Mouse (Mus musculus): ENCODE measurements around the gene Cacnb4. TPM values are rescaled to one million over a fixed set of nuclear protein-coding genes. Genes with fewer than 3 reads are reported as not detected.

Cacnb4 gene
- total RNA-seq, 1 experiment from 2014 or later: 0.27 TPM

DNA sequence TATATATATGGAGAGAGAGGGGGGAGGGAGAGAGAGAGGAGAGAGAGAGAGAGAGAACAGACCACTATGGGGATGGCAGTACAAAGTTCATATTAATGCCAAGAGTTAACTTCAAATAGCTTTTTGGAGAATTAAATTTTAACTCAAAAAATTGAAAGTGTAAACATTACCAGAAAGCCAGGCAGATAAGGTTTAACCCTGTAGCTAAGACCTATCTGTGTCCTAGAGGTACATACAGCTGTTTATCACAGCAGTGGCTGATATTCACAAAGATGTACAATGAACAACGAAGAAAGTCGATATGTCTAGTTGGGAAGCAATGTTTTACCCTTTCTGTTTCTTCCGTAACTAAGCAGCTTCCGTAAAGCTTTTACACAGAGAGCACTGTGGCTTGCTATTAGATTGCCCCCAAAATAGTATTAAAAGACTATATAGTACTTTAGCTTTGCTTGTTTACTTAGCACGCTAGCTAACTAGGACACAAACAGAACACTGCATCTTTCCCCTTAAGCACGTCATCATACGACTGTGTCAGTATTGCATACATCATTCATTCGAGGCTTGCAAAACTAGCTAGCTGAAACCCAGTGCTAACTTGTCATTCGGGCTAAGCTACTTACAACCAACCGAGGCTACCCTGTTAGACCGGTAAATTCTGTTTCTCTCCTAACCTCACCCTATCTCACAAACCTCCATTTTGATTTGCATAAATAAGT is 72.5 kb downstream of the Cacnb4 start:
- DNase-seq: no peak

DNA sequence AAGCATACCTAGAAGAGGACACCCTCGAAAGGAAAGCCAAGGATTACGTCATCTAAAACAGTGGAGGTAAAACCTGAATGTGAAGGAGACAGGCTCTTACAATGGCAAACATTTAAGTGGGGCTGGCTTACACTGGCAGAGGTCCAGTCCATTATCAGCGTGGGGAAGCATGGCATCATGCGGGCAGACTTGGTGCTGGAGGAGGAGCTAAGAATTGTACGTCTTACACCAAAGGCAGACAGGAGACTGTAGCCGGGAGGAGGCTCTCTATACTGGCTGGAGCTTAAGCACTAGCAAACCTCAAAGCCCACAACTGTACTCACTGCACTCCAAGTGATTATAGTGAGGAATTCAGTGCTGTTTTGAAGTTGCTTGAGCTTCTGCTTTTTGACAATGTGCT is 73.2 kb downstream of the Cacnb4 start:
- DNase-seq: no peak

DNA sequence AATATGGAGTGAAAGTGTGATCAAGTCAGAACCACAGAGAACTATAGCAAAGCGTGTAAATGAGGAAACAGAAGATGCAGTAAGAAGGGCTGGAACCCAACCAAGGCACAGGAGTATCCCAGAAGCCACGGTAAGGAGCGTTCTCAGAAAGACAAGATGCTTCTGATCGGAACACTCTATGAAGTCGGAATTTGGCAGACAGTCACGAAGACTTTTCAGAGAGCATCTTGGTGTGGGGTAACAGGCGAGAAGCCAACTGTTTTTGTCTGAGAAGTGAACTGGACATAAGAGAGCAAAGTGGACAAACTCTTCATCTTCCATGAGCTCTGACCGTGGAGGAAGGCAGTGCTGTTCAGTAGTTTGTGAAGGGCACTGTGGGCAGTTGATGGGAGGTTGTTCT is 73.7 kb downstream of the Cacnb4 start:
- no peak for DNase-seq

DNA sequence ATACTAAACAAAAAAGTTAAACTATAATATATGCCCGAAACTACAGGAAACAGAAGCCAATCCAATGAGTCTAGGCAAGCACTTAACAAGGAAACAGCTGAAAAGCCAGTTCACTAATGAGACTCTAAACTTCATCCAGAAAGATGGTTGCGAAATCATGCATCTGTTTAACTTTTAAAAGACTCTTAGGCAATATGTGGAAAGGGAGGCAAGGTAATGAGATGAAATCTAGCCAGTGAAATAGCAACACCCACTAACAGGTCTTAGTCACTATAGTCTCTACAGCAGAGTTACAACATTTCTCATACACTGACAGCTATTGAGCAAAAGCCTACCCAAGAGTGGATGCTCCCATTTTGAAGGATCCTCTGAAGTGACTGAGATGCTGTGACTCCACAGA is 74.4 kb downstream of the Cacnb4 start:
- DNase-seq: no peak

DNA sequence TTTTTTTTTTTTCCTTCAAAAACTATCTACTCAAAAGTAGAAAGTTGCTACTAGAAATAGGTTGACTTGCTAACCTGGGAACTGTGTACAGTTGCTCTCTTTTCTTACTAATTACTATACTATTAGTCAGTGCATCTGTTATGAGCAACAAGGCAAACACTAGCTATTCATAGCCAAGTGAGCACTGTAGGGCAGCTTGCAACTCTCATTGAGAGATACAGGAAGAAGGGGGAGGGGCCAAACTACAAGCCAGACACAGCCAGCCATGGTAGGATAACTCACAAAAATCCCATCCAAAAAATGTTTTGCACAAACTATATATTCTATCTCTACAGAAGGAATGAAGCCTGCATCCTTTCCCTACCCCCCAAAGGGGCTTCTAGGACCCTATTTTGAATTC is 79.1 kb downstream of the Cacnb4 start:
- no peak for DNase-seq

DNA sequence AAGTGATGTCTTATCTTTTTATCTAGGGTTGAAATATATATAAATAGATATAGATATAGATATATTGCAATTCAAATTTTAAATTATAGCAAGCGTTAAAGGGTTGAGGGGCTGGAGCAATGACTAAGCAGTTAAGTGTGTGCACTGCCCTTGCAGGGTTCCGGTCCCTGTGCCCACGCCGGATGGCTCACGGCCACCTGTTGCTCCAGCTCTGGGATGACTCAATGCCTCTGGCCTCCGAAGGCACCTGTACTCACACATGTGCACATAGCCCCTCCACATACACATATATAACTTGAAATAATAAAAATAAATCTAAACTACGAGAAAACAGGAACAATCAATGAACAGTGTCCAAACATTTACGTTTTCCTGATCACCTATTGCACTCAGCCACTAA is 82.8 kb downstream of the Cacnb4 start:
- peak; percentile 10 for DNase-seq

DNA sequence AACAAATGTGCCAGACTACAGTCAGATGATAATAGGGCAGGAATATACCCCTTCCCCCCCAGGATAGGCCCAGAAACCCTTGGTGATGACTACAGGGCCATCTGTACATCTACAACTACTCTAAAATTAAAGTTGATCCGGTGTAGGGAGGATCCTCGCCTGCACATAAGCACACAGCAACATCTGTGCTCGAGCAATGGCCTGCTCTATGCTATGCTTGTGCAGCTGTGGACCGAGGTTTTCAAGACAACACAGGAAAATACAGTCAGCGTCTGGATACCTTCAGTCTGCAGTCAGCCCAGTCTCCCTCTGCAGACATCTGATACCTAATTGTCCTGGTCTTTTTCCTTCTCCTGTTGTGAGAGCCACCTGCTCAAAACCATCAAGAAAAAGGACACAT is 83.4 kb downstream of the Cacnb4 start:
- no peak for DNase-seq

DNA sequence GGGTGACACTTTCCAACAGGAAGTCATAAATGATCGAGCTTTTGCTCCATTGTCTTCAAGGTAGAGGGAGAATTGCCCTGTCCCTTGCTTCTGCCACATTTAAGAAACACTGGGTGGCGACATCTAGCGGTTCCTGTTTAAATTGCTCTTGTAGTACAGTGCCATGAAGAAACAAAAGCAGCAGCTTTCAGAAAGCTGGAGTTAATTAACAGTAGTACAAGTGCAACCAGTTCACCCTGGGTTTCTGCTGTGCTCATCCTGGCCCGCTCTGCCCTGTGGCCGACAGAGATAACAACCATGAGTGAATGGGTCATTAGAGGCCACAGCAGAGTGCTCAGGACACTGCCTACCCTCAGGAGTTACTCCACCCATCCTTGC is 85.7 kb downstream of the Cacnb4 start:
- DNase-seq: peak; percentile 56

DNA sequence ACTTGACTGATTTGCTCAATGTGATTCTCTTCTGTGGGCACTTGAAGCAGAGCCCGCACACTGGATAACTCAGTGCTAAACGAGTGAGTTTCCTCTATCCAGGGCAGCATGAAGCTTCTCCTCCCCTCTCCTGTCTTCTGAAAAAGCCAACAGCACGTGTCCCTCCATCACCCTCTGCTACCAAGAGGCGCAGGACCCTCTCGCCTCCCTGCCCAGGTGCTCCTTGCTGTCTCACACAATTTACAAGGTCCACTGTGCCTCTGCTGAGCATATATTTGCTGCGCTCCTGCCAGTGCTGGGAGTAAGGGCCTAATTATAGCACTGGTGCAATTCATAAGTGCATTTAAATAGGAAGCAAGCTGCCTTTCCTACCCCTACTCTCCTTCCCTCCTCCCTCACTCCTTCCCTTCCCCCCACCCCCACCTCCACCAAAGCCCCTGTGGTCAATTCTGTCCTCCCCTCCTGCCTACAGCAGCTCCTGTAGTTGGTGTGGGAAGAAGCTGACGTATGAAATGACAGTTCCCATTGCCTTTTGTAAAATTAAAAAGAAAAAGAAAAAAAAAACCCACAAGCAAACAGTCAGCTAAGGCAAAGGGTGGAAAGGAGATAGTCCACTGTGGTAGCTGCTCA is 86.2 kb downstream of the Cacnb4 start:
- DNase-seq: no peak

DNA sequence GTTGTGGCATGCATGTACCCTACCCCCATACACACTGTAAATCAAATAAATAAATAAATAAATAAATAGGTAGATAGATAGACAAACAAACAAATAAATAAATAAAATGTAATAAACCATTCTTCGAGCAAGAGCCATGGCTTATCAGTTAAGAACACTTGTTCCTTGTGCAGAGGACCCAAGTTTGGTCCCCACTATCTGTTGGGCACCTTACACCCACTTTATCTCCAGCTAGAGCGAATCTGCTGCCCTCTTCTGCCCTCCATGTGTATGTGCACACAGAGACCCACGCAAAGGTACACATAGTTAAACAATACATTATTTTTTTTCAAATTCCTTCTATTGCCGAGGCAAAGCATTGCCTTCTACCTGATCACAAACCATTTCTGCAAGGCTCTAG is 87.1 kb downstream of the Cacnb4 start:
- DNase-seq: no peak

DNA sequence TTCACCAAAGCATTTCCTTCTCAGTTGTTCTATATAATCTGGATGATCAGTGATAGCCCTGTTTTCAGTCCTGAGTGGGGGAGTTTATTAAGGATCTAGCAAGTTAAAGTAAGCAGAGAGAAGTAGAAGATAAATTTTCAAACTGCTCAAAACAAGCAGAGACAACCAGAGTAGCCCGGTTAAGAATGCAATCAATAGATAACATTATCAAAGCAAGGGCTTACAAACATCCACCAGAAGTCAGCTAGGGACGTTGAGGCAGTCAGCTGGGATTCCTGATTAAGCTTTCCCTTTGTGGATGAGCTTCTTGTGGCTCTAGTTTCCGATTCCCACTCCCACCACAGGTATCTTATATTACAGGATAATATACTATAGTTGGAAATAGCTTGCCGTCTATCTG is 91.2 kb downstream of the Cacnb4 start:
- DNase-seq: no peak

DNA sequence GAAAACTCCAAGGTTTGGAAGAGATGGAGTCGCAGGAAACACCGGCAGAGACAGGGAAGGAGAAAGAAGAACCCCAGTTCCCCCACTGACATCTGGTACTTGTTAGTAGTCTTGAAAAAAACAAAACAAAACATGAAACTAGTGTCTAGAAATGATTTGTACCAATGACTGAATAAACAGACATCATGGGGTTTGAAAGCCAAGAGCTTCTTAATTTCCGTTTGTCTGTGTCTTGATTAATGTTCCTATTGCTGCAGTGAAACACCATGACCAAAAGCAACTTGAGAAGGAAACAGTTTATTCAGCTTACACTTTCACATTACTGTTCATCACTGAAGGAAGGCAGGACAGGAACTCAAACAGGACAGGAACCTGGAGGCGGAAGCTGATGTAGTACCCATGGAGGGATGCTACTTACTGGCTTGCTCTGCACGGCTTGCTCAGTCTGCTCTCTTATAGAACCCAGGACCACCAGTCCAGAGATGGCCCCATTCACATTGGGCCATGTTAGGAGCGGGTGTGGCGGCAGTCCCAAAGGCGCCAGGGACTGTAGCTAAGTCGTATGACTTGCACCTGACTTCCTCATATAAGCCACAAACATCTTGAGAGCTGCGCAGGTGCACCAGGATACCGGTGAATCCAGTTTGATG is 95.4 kb downstream of the Cacnb4 start:
- DNase-seq: no peak

DNA sequence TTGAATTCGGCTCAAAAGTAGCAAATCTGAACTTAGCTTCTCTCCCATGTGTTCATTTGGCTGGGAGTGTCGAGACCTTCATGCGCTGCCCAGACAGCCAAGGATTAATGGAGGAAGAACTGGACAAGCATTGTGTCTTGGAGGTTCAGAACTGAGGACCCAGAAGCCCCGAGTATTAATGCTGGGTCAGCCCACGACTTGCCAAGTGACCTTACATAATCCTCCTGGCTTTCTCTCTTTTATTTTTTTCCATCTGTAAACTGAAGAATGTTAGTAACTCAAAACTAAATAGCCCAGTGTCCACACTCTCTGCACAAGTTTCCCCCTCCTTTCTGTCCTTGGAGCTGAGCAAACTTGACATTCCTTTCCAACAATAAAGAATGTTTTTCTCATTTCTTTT is 95.9 kb downstream of the Cacnb4 start:
- DNase-seq: no peak

DNA sequence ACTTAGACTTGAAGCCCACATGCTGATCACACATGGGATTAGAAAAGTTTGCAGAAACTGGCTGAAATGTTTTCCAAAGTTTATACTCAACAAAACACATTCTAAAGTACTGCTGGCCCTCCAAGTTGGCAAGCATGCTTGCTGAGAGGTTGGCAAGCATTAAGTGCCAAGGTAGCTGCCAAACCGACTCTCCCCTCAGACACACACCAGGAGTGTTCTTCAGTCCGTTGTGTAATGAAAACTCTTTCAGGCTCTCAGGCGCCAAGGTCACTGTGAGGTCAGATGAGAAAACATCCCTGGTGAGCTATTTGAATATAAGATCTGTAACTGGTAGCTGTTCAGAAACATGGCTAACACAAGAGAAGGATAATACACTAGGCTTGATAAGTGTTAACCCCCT is 97.8 kb downstream of the Cacnb4 start:
- peak; percentile 14 for DNase-seq

DNA sequence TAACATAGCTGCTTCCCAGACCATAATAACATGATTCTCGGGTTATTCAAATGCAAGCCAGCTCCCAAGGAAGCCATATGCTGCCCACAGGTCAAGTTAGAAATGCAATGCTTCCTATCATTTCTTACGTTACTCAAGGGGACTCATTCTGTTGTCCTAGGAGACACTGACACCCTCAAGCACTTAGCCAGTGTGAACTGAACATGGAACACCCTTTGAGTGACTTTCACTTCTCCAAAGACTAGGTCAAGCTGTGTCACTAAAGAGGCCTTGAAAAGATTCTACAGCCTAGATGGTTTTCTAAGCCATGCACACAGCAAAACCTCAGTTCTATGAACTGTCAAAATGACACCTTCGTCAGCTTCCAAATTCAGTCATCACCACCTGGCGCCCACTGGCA is 98.9 kb downstream of the Cacnb4 start:
- no peak for DNase-seq

DNA sequence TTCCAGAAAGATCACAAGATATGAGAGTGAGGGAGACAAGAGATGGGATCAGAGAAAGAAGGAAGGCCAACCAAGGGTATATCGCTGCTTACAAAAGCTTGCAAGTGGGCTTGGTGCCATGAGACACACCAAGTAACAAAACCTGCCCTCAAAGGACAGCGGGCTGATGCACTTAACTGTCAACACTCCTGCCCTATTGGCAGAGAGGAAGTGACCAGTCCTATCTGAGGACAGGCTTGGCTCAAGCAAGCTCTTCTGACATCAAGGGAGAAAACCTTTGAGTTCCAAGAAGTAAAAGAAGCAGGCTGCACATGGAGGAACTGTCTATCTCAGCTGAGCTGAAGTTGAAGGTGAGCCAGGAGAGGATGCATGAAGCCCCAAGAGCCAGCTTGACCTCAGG is 100.1 kb downstream of the Cacnb4 start:
- DNase-seq: no peak

DNA sequence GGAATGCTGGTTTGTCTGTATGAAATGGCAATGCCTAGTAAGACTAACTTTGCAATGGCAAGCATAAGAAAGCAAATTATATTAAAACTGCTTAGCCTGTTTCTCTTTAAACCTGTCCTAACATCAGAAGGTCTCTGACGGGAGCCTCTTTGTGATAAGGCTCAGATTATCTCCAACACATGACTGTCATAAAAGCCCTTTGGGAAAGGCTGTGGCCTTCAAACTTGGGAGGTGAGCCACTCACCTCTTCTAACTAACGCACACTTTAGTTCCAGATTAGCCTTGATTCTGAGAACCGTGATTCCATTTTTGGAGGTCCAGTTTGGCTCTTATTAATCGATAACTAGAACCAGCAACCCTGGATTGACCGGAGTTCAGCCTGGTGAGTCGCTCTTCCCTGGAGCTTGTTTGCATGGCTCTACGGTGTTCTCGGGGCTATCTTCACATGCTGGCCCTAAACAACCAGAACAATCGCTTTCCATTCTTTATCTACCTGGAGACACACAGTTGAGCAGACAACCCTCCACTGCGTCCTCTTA is 100.9 kb downstream of the Cacnb4 start:
- DNase-seq: no peak

DNA sequence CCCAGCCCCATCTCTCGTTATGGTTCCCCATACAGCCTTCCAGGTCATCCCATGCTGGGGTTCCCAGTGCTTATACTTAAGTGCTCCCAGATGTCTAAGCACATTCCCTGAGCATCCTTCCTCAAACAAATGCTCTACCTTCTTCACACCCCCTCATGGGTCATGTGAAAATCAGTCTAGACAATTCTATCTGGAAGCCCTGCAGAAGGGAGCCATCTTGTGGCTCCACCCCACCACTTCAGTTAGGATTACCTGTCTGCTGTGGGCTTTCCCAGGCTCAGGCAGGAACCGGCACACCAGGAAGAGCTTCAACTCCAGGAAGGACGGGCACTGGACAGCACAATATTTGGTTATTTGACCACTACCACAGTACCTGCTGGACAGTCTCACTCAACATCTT is 101.7 kb downstream of the Cacnb4 start:
- no peak for DNase-seq

DNA sequence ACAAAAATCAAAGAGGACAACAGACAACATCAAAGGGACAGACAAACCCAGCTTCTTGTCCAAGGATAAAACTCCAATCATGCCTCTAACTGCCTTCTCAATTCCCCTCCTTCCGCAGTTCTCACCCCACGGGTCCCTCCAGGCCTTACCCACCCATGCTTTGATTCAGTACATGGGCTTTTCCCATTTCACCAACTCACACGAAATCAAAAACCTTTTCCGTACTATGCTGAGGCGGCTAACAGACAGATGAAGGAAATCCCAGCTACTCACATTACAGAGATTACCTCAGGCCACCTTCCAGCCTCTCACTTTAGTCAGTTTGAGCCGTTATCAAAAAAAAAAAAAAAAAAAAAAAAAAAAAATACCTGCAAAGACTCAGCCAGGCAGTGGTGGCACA is 104.4 kb downstream of the Cacnb4 start:
- no peak for DNase-seq

DNA sequence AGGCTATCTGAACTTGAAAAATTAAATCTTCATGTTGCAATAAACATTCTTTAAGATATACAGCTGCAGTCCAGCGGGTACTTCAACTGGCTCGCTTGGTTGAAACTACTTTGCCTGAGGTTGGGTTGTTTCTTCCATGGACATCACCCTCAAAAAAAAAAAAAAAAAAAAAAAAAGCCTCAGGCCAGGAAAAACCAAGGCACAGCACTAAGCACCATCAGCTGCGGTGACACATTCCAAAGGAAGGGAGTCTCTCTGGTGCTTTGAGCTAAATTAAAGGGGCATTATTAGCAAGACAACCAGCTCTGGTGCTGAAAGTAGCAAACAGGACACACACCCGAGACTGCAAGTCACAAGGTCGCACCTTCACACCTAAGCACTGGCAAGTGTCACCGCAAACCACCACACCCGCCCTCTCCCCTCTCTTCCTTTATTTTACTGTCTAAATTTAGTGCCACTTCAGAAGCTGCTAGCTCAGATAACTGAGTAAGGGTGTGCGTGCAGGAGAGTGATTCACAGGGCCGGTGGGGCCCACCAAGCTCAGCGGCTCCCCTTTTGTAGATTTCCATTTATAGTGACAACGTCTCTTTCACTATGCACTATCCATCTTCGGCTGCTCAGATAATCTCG is 105.2 kb downstream of the Cacnb4 start:
- DNase-seq: no peak

DNA sequence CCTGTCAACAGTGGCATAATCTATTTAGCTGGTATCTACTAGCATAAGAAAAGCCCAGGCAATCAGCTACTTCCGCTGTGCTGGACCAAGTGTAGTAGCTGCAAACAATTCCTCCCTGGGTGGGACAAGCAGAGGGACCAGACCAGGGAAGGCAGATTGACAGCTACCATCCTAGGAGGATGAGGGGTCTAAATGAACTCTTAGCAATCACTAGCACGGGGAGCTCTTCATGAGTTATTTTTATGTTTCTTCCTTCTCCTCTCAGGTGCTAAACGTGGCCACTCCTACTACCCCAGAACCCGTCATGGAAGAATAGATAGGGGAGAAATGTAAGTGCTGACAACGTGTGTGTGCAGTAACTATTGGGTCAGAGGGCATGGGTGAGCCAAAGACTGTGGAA is 105.8 kb downstream of the Cacnb4 start:
- DNase-seq: no peak

DNA sequence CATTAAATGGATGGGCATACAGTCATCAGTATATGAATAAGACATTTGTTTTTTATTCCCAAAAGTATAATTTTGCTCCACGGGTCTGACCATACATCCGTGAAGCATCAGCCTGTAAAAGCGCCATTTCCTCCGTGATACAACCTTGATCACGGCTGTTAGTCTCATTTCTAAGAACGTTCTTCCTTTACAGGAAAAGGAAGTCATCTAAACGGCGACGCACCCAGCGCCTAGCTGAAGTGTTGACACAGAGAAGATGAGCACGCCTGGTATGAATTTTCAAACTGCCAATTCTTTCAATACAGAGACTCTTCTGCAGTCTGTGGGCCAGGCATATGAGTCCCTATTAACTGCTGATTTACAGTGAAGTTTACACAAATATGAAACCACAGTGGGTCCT is 106.5 kb downstream of the Cacnb4 start:
- no peak for DNase-seq

DNA sequence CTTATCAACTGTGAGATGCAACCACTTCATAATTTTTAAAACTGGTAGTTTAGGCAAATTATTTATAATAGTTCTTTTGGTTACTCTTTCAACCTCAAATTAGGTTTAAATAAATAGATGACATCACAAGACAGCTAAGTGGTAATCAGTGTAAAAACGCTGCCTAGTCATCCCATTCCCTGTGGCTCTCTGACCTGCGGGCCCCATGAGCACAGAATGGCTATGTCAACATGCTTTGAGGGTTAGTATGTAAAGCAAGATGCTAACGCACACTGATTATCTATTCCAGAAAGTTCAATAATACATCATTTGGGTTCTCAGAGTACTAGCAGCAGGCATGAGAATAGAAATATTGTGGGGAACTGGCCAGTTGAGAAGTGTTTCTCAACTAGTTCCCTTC is 108.5 kb downstream of the Cacnb4 start:
- no peak for DNase-seq

Measured in adrenal gland, postnatal 25 days (tissue).